ENCODE assay signal across 18 mouse cellular contexts in genomic region chr6:43676139-43676538, GRCm38 (mm10). TPM values are rescaled to one million over a fixed set of nuclear protein-coding genes. Genes with fewer than 3 reads are reported as not detected.
DNase-seq lines count a peak whose midpoint lies in the region; ATAC-seq and TF ChIP-seq lines count a peak whose summit lies in the region.
"Had no signal": no experiment of that assay in that cellular context is flagged by ENCODE, and none has a peak within 500 bp of the region (broad histone marks: within the 10 kb centered on the region; RNA-seq: fewer than 3 reads in every experiment).

No protein-coding gene starts in this region.

- DNase-seq in kidney, postnatal 4 days: no peak
- DNase-seq in 416B (ENCODE audit: low read depth): peak; percentile 24
- no peak for DNase-seq in stomach, postnatal 0 days (ENCODE audit: low spot score)
- no peak for DNase-seq in cerebellum, postnatal 10 days
- no peak for DNase-seq in layer of hippocampus, adult 8-10 months (ENCODE audit: low spot score in 2 of 2)
- DNase-seq: adrenal gland, postnatal 14 days; cerebellum, adult 11-12 months; cerebellum, adult 9-10 months; cerebellum, postnatal 36 days; gastrocnemius, postnatal 14 days; heart, postnatal 36 days had no signal

- no peaks in the 10 kb centered on the region for H3K36me3 ChIP-seq in kidney, embryonic 15.5 days
- H3K36me3 ChIP-seq in intestine, embryonic 16.5 days (ENCODE audit: control insufficient read depth, insufficient read depth, low read length): no peaks in the 10 kb centered on the region
- no peaks in the 10 kb centered on the region for H3K36me3 ChIP-seq in stomach, postnatal 0 days (ENCODE audit: control insufficient read depth, insufficient read depth, low read length)
- H3K36me3 ChIP-seq: embryonic facial prominence, embryonic 13.5 days; forebrain, embryonic 12.5 days; heart, embryonic 13.5 days had no signal

- TF ChIP-seq CTCF in stomach, postnatal 0 days (IDR thresholded peaks at IDR 0.05; ENCODE audit: low read depth): no peak

- no peaks in the 10 kb centered on the region for H3K27me3 ChIP-seq in kidney, embryonic 15.5 days
- H3K27me3 ChIP-seq in intestine, embryonic 16.5 days (replicated peaks; ENCODE audit: control insufficient read depth, insufficient read depth, low read length): no peaks in the 10 kb centered on the region
- no peaks in the 10 kb centered on the region for H3K27me3 ChIP-seq in stomach, postnatal 0 days (ENCODE audit: control insufficient read depth, insufficient read depth, low read length)
- H3K27me3 ChIP-seq: embryonic facial prominence, embryonic 13.5 days; forebrain, embryonic 12.5 days; heart, embryonic 13.5 days had no signal

- WGBS in kidney, embryonic 15.5 days: 32% methylated on average over 3 of the region's 3 CpGs
- WGBS in intestine, embryonic 16.5 days: 18% methylated on average over 3 of the region's 3 CpGs
- WGBS in stomach, postnatal 0 days: 15% methylated on average over 3 of the region's 3 CpGs

- peaks cover 19% of the 10 kb centered on the region for H3K4me1 ChIP-seq in kidney, embryonic 15.5 days
- H3K4me1 ChIP-seq in intestine, embryonic 16.5 days (ENCODE audit: control insufficient read depth, insufficient read depth, low read length): peaks cover 13% of the 10 kb centered on the region; the same call in 1 of the 2 replicates
- no peaks in the 10 kb centered on the region for H3K4me1 ChIP-seq in stomach, postnatal 0 days (replicated peaks; ENCODE audit: control insufficient read depth, insufficient read depth)
- H3K4me1 ChIP-seq: embryonic facial prominence, embryonic 13.5 days; forebrain, embryonic 12.5 days; heart, embryonic 13.5 days had no signal

- peak overlapping the region; percentile 62; the same call in 1 of the 2 replicates for H3K27ac ChIP-seq in kidney, embryonic 15.5 days
- no peak overlapping the region for H3K27ac ChIP-seq in intestine, embryonic 16.5 days (ENCODE audit: low read length)
- H3K27ac ChIP-seq in stomach, postnatal 0 days (replicated peaks): no peak overlapping the region
- H3K27ac ChIP-seq: embryonic facial prominence, embryonic 13.5 days; forebrain, embryonic 12.5 days; heart, embryonic 13.5 days had no signal

- no peak for ATAC-seq in kidney, embryonic 15.5 days (replicated peaks; ENCODE audit: low FRiP score)
- peak; percentile 74 for ATAC-seq in intestine, embryonic 16.5 days
- peak; percentile 79; the same call in 1 of the 2 replicates for ATAC-seq in stomach, postnatal 0 days (ENCODE audit: low FRiP score, low TSS enrichment)
- ATAC-seq: forebrain, embryonic 16.5 days; hindbrain, embryonic 16.5 days had no signal

- no peaks in the 10 kb centered on the region for H3K9me3 ChIP-seq in kidney, embryonic 15.5 days (replicated peaks)
- no peaks in the 10 kb centered on the region for H3K9me3 ChIP-seq in intestine, embryonic 16.5 days (ENCODE audit: control insufficient read depth, low read length)
- H3K9me3 ChIP-seq in stomach, postnatal 0 days (ENCODE audit: control insufficient read depth, low read length): no peaks in the 10 kb centered on the region
- H3K9me3 ChIP-seq: embryonic facial prominence, embryonic 13.5 days; forebrain, embryonic 12.5 days; heart, embryonic 13.5 days had no signal

- no peak overlapping the region for H3K4me2 ChIP-seq in kidney, embryonic 15.5 days
- H3K4me2 ChIP-seq in intestine, embryonic 16.5 days (ENCODE audit: low read depth, low read length): no peak overlapping the region
- no peak overlapping the region for H3K4me2 ChIP-seq in stomach, postnatal 0 days (replicated peaks; ENCODE audit: low read depth)
- H3K4me2 ChIP-seq: embryonic facial prominence, embryonic 13.5 days; forebrain, embryonic 12.5 days; heart, embryonic 13.5 days had no signal

- no peak overlapping the region for H3K9ac ChIP-seq in kidney, embryonic 15.5 days
- H3K9ac ChIP-seq in intestine, embryonic 16.5 days (ENCODE audit: low read depth, low read length): no peak overlapping the region
- H3K9ac ChIP-seq in stomach, postnatal 0 days (ENCODE audit: low read length): no peak overlapping the region
- H3K9ac ChIP-seq: embryonic facial prominence, embryonic 13.5 days; forebrain, embryonic 12.5 days; heart, embryonic 13.5 days had no signal

- no peak overlapping the region for H3K4me3 ChIP-seq in kidney, embryonic 15.5 days (replicated peaks)
- no peak overlapping the region for H3K4me3 ChIP-seq in intestine, embryonic 16.5 days (ENCODE audit: low read length)
- H3K4me3 ChIP-seq in stomach, postnatal 0 days (ENCODE audit: low read depth, low read length): no peak overlapping the region
- H3K4me3 ChIP-seq: embryonic facial prominence, embryonic 13.5 days; forebrain, embryonic 12.5 days; heart, embryonic 13.5 days had no signal

- TF ChIP-seq EP300 in stomach, postnatal 0 days (optimal IDR thresholded peaks at IDR 0.05): no peak

RNA-seq across cellular contexts. Expression of gene Tpk1, which starts 10.1 kb away (rescaled TPM):
- polyA plus RNA-seq in kidney, embryonic 15.5 days (2015; fragmentation: Nextera tagmentation; extraction: Ambion mirVana): 16.5 and 16.7 TPM in 2 replicates
- polyA plus RNA-seq in intestine, embryonic 16.5 days (2015; fragmentation: Nextera tagmentation; extraction: Ambion mirVana): 25.7 and 28.6 TPM in 2 replicates
- polyA plus RNA-seq in stomach, postnatal 0 days (2015; fragmentation: Nextera tagmentation; extraction: Ambion mirVana): 21.4 and 21.5 TPM in 2 replicates
- total RNA-seq in layer of hippocampus, adult 8-10 months (2022): 10 to 100 TPM in 1 of 4 experiments, 1 to 10 TPM in 3; 2.1 to 10.6 (median 4.0) TPM
